Mouse (Mus musculus) brain, embryonic 14.5 days (tissue): ENCODE data around the gene 4933416C03Rik. TPM values are rescaled to one million over a fixed set of nuclear protein-coding genes. Genes with fewer than 3 reads are reported as not detected.

Experiments
- DNase-seq: peaks from one replicate; pipeline ENCODE4 v3.0.0-alpha.2; 2011; ENCODE audit warnings: low read depth
- CTCF ChIP-seq: fragments of 200-500 bp; IDR thresholded peaks from 2 replicates; pipeline ENCODE4 v1.5.1; 2012; ENCODE audit warnings: inconsistent platforms, mild to moderate bottlenecking, moderate library complexity, borderline replicate concordance; ENCODE audit not compliant: insufficient read depth, insufficient read length; ENCODE audit errors: extremely low read depth
- POLR2A ChIP-seq: fragments of 200-500 bp; IDR thresholded peaks from 2 replicates; pipeline ENCODE4 v1.6.1; 2012; ENCODE audit warnings: mild to moderate bottlenecking, inconsistent platforms, borderline replicate concordance; ENCODE audit not compliant: poor library complexity, insufficient read depth, insufficient read length, severe bottlenecking; ENCODE audit errors: extremely low read depth
- polyA plus RNA-seq: library from polyadenylated mRNA; depleted of rRNA; stranded (reverse); fragments of >200 nt; gene quantifications from 2 replicates; pipeline ENCODE4 v1.2.3, GENCODE M21; 2012; rRNA removed

The 4933416C03Rik gene
- polyA plus RNA-seq, 1 experiment, result not detected

- no peak for TF ChIP-seq POLR2A
- no peak for TF ChIP-seq CTCF
- DNase-seq, result no peak
These were observed 35.1 kb downstream of the 4933416C03Rik start for GRCm38 (mm10) chr10:116078636-116079035.

GRCm38 (mm10) chr10:116075954-116076353, 37.8 kb downstream of the 4933416C03Rik start:
- no peak for DNase-seq

More at GRCm38 (mm10) chr10:116075954-116076353, 37.8 kb downstream of the 4933416C03Rik start:
- TF ChIP-seq POLR2A (no peak), CTCF (no peak)

Other genes with a start within 250 kb of the 4933416C03Rik start
- gene Ptprr, start 95.7 kb downstream of the 4933416C03Rik start, polyA plus RNA-seq, result 5.5 and 9.2 TPM in 2 replicates
- gene Ptprb, start 161.6 kb upstream of the 4933416C03Rik start, polyA plus RNA-seq, result 1.5 and 3.5 TPM in 2 replicates